Comparison of ENCODE assay signal across 10 mouse cellular contexts in the genomic region with DNA sequence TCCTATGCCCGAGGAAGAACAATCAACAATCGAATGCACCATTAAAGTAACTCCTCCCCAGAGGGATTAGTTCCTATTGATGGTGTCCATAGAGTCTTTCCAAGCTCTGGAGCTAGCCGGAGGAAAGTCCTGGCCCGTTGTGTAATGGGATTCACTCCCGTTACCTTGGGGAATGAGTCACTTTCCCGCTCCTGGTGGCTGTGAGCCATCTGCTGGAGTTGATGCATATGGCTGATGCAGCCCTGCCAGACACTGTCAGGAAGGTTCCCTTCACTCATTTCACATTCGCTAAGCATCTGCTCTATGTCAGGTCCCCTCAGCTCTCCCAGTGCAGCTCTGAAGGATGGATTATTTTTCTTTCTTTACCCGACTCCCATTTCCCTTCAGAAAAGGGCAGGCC. TPM values are rescaled to one million over a fixed set of nuclear protein-coding genes. Genes with fewer than 3 reads are reported as not detected.
DNase-seq lines count a peak whose midpoint lies in the region; ATAC-seq and TF ChIP-seq lines count a peak whose summit lies in the region.
"Had no signal": no experiment of that assay in that cellular context is flagged by ENCODE, and none has a peak within 500 bp of the region (broad histone marks: within the 10 kb centered on the region; RNA-seq: fewer than 3 reads in every experiment).

No protein-coding gene starts in this region.

- TF ChIP-seq EP300 in heart, postnatal 0 days (IDR thresholded peaks at IDR 0.05; ENCODE audit: low read depth): no peak

- DNase-seq in heart, postnatal 0 days (ENCODE audit: low spot score): peak; percentile 13
- DNase-seq in heart, adult 8-10 months (ENCODE audit: low spot score): no peak
- peak; percentile 22 for DNase-seq in urinary bladder, postnatal 14 days (ENCODE audit: low spot score)
- DNase-seq in urinary bladder, postnatal 25 days (ENCODE audit: low spot score): no peak
- no peak for DNase-seq in ovary, adult 18-20 months (ENCODE audit: low spot score)
- no peak for DNase-seq in thymus, adult 18-20 months
- DNase-seq in forebrain, embryonic 10.5 days (ENCODE audit: extremely low spot score, low spot score): no peak

- no peak overlapping the region for H3K4me3 ChIP-seq in heart, postnatal 0 days (ENCODE audit: low read depth, low read length)
- no peak overlapping the region for H3K4me3 ChIP-seq in hindbrain, embryonic 16.5 days (ENCODE audit: low read length)
- H3K4me3 ChIP-seq in forebrain, embryonic 10.5 days: no peak overlapping the region
- H3K4me3 ChIP-seq: embryonic facial prominence, embryonic 15.5 days had no signal

- ATAC-seq in heart, postnatal 0 days (ENCODE audit: insufficient read depth, low read depth): no peak
- no peak for ATAC-seq in hindbrain, embryonic 16.5 days

- H3K9me3 ChIP-seq in heart, postnatal 0 days (replicated peaks; ENCODE audit: control insufficient read depth, low read length): no peaks in the 10 kb centered on the region
- H3K9me3 ChIP-seq in hindbrain, embryonic 16.5 days (ENCODE audit: control insufficient read depth, low read length): no peaks in the 10 kb centered on the region
- H3K9me3 ChIP-seq in forebrain, embryonic 10.5 days: no peaks in the 10 kb centered on the region
- H3K9me3 ChIP-seq: embryonic facial prominence, embryonic 15.5 days had no signal

- H3K36me3 ChIP-seq in heart, postnatal 0 days (replicated peaks; ENCODE audit: control insufficient read depth, insufficient read depth, low read length): no peaks in the 10 kb centered on the region
- H3K36me3 ChIP-seq in hindbrain, embryonic 16.5 days (ENCODE audit: control insufficient read depth, insufficient read depth, low read length): no peaks in the 10 kb centered on the region
- H3K36me3 ChIP-seq in forebrain, embryonic 10.5 days (replicated peaks): no peaks in the 10 kb centered on the region
- H3K36me3 ChIP-seq: embryonic facial prominence, embryonic 15.5 days had no signal

- no peak overlapping the region for H3K27ac ChIP-seq in heart, postnatal 0 days (ENCODE audit: low read depth)
- H3K27ac ChIP-seq in hindbrain, embryonic 16.5 days (ENCODE audit: low read depth, low read length): no peak overlapping the region
- H3K27ac ChIP-seq in forebrain, embryonic 10.5 days: no peak overlapping the region
- H3K27ac ChIP-seq: embryonic facial prominence, embryonic 15.5 days had no signal

- H3K27me3 ChIP-seq in heart, postnatal 0 days (ENCODE audit: control insufficient read depth, insufficient read depth, low read length): no peaks in the 10 kb centered on the region
- H3K27me3 ChIP-seq in hindbrain, embryonic 16.5 days (replicated peaks; ENCODE audit: control insufficient read depth, insufficient read depth, low read length): no peaks in the 10 kb centered on the region
- H3K27me3 ChIP-seq in forebrain, embryonic 10.5 days (ENCODE audit: poor library complexity, severe bottlenecking): no peaks in the 10 kb centered on the region
- H3K27me3 ChIP-seq: embryonic facial prominence, embryonic 15.5 days had no signal

- H3K4me2 ChIP-seq in heart, postnatal 0 days (ENCODE audit: low read depth, low read length): no peak overlapping the region
- H3K4me2 ChIP-seq in hindbrain, embryonic 16.5 days (ENCODE audit: low read length): no peak overlapping the region
- H3K4me2 ChIP-seq: embryonic facial prominence, embryonic 15.5 days had no signal

- H3K4me1 ChIP-seq in heart, postnatal 0 days (ENCODE audit: control insufficient read depth, insufficient read depth): peaks cover 7% of the 10 kb centered on the region; the same call in 1 of the 2 replicates
- peaks cover 13% of the 10 kb centered on the region for H3K4me1 ChIP-seq in hindbrain, embryonic 16.5 days (ENCODE audit: control insufficient read depth, insufficient read depth, low read depth, low read length)
- H3K4me1 ChIP-seq in forebrain, embryonic 10.5 days: peaks cover 24% of the 10 kb centered on the region

- peak; percentile 31 for TF ChIP-seq CTCF in heart, postnatal 0 days (IDR thresholded peaks at IDR 0.05; ENCODE audit: low read depth)

- WGBS in heart, postnatal 0 days: 26% methylated on average over 8 of the region's 8 CpGs
- WGBS in hindbrain, embryonic 16.5 days: 40% methylated on average over 8 of the region's 8 CpGs
- WGBS in forebrain, embryonic 10.5 days: 53% methylated on average over 8 of the region's 8 CpGs

- H3K9ac ChIP-seq in heart, postnatal 0 days (replicated peaks; ENCODE audit: low read depth, low read length): no peak overlapping the region
- peak overlapping the region; percentile 22; the same call in 1 of the 2 replicates for H3K9ac ChIP-seq in hindbrain, embryonic 16.5 days (ENCODE audit: low read depth, low read length)
- H3K9ac ChIP-seq: embryonic facial prominence, embryonic 15.5 days had no signal

RNA-seq across cellular contexts. Expression of gene Dguok, which starts 2.7 kb away (rescaled TPM):
- total RNA-seq in heart, postnatal 0 days (2014; rRNA removed; ENCODE audit: low replicate concordance): 21.4 and 25.2 TPM in 2 replicates
- polyA plus RNA-seq in heart, postnatal 0 days (2015; fragmentation: Nextera tagmentation; extraction: Ambion mirVana): 51.7 and 58.4 TPM in 2 replicates
- total RNA-seq in heart, adult 8-10 months (2022): 10 to 100 TPM; 32.7 to 37.1 (median 34.4) TPM
- 68.0 and 69.6 TPM in 2 replicates for polyA plus RNA-seq in hindbrain, embryonic 16.5 days (2015; fragmentation: Nextera tagmentation; extraction: Ambion mirVana)
- 62.3 and 63.6 TPM in 2 replicates for polyA plus RNA-seq in forebrain, embryonic 10.5 days (2016; fragmentation: Nextera tagmentation; extraction: Ambion mirVana)

RNA-seq across cellular contexts. Expression of gene Actg2, which starts 26.6 kb away (rescaled TPM):
- total RNA-seq in heart, postnatal 0 days (2014; rRNA removed; ENCODE audit: low replicate concordance): 15.0 and 831 TPM in 2 replicates
- polyA plus RNA-seq in heart, postnatal 0 days (2015; fragmentation: Nextera tagmentation; extraction: Ambion mirVana): 7.0 and 9.9 TPM in 2 replicates
- total RNA-seq in heart, adult 8-10 months (2022): 1 to 10 TPM in 2 of 4 experiments, under 1 TPM in 2; 0.33 to 1.6 (median 0.89) TPM
- 3.4 and 3.5 TPM in 2 replicates for polyA plus RNA-seq in hindbrain, embryonic 16.5 days (2015; fragmentation: Nextera tagmentation; extraction: Ambion mirVana)
- polyA plus RNA-seq in forebrain, embryonic 10.5 days (2016; fragmentation: Nextera tagmentation; extraction: Ambion mirVana): 0.12 and 0.26 TPM in 2 replicates
- total RNA-seq: left cerebral cortex, adult 8-10 months had no signal

RNA-seq across cellular contexts. Expression of gene Tet3, which starts 50.6 kb away (rescaled TPM):
- 14.1 and 17.3 TPM in 2 replicates for total RNA-seq in heart, postnatal 0 days (2014; rRNA removed; ENCODE audit: low replicate concordance)
- 16.4 and 17.2 TPM in 2 replicates for polyA plus RNA-seq in heart, postnatal 0 days (2015; fragmentation: Nextera tagmentation; extraction: Ambion mirVana)
- 10 to 100 TPM; 15.5 to 19.8 (median 17.2) TPM for total RNA-seq in heart, adult 8-10 months (2022)
- polyA plus RNA-seq in hindbrain, embryonic 16.5 days (2015; fragmentation: Nextera tagmentation; extraction: Ambion mirVana): 51.4 and 62.2 TPM in 2 replicates
- polyA plus RNA-seq in forebrain, embryonic 10.5 days (2016; fragmentation: Nextera tagmentation; extraction: Ambion mirVana): 37.3 and 38.3 TPM in 2 replicates

Comparison
In these comparisons a context has a peak if more than half of its experiments do, and no peak if none do; other contexts are left out.
1. DNase-seq: peak in heart, postnatal 0 days (single experiment) and urinary bladder, postnatal 14 days (single experiment); none in heart, adult 8-10 months (single experiment), urinary bladder, postnatal 25 days (single experiment), ovary, adult 18-20 months (single experiment), thymus, adult 18-20 months (0 of 2) and forebrain, embryonic 10.5 days (single experiment).